Mouse (Mus musculus) liver, embryonic 14.5 days (tissue): Measurements from ENCODE around the gene Mlkl.

Experiments
- CTCF ChIP-seq: IDR thresholded peaks from 2 replicates; pipeline ENCODE4 v1.5.1; 2016; ENCODE audit warnings: antibody characterized with exemption, low read depth, control low read depth
- EP300 ChIP-seq: IDR thresholded peaks from 2 replicates; pipeline ENCODE4 v1.6.1; 2016; ENCODE audit warnings: antibody characterized with exemption, low read depth

DNA sequence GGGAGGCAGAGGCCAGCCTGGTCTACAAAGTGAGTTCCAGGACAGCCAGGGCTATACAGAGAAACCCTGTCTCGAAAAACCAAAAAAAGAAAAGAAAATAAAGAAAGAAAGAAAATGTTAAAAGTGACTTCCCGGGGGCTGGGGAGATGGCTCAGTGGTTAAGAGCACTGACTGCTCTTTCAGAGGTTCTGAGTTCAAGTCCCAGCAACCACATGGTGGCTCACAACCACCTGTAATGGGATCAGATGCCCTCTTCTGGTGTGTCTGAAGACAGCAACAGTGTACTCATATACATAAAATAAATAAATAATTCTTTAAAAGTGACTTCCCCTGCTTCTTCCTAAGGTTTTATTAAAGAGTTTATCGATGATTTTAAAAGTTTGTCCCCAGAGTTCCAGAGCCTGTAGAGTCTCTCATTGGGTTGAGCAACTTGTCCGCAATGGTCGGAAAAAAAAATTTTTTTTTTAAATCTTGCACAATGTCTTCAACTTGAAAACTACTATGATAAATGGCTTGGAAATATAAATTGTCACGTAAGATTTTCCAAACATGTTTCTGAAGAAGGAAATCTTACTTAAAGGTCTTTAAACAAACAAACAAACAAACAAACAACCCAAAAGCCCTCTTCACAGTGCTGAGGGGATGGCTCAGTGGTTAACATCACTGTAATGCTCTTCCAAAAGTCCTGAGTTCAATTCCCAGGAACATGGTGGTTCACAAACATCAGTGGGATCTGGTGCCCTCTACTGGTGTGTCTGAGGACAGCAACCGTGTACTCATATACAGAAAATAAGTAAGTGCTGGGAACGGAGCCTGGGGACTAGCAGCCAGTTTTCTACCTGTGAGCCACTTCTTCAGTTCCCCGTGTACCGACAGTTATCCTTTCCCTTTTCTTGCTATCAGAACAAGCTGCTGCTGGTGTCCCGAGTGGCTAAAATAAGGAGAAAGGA lies 37.1 kb downstream of the Mlkl start:
- TF ChIP-seq CTCF (peak; percentile 71), EP300 (no peak)
